Mouse (Mus musculus): ENCODE measurements around the gene Gtf3a. TPM values are rescaled to one million over a fixed set of nuclear protein-coding genes. Genes with fewer than 3 reads are reported as not detected.
A peak's percentile ranks its signal among the peaks of the same experiment; 100 is the strongest.
"Not testable (repeated sequence)": the region's sequence is repeated elsewhere in the genome, so short reads cannot be mapped to it uniquely, and the experiment has no call there.

Gtf3a gene
- total RNA-seq (2022) = 10 to 100 TPM; 15.8 to 22.6 (median 19.9) TPM

DNA sequence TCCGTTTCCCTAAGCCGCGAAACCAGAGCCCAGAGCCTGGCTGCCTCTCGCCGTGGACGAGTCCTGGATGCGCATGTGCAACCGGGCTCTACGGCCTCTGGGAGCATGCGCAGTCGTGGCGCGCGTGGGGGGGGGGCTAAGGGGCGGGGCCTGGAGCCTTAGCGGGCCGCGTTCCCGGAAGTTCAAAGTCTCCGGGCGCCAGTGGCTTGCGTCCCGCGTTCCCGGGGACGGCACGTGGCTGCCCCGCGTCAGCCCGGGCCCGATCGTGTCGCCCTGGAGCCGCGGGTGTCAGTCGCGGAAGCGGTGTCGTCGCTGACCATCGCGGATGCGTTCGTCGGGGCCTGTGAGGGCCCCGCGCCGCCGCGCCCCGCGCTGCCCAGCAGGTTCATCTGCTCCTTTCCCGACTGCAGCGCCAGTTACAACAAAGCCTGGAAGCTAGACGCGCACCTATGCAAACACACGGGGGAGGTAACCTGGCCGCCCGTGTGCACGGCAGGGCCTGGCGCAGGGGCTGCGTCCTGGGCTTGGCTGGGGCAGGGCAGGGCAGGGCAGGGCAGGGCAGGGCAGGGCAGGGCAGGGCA lies at the start of gene Gtf3a:
Gtf3a (plus strand) TSS at position 150 of the 581 bp plus-strand sequence.
- DNase-seq (ENCODE audit: low spot score) = peak; percentile 68

DNA sequence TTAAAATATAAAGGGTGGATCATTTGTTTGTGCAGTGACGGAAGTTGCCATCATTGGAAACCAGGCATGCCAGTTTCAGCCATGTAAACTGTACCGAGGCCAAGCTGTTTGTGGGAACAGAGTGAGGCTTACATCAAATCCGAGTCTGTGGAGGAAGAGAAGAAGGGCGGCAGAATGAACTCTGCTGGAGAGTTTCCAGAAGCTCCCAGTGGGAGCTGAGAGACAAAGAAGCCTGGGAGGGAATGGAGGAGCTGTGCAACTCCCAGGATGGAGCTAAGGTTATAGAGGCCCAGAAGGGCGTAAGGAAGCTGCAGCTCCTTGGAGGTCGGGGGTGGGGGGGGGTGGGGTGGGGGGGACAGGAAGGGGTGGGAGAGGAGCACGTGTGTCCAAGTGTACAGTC lies 48.1 kb upstream of the Gtf3a start:
- DNase-seq (ENCODE audit: low spot score) = no peak

DNA sequence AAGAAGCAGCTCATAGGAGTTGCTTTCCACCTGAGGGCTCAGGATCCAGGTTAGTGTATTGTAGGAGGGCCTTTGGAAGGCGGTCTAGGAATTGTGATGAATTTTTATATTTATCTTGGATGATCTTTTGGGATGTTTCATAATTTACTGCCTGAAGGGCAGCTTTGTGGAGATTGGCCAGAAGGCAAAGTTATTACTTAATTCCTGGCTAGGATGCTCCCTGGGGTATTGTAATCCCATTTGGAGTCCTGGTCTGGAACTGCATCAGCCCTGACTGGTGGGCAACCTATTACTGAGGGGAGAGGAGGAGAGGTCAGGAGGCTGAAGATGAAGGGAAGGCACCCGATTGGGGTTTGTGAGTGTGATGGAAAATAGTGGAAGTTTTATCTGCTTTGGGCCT lies 47.0 kb upstream of the Gtf3a start:
- DNase-seq (ENCODE audit: low spot score) = no peak

DNA sequence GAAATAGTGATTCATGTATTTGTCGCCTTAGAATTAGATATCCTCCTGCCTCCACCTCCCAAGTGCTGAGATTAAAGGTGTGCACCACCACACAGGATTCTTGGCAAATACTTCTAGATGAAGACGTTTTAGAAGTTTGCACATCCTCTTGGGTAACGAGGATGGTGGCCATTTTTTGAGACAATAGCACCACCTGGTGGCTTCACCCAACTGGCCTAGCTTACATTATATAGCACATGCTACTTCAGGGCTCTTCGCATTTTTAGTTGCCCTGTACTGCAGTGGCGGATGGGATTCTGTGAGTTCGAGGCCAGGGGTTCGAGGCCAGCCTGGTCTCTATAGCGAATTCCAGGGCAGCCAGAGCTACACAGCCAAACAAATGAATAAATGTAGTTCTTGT lies 44.1 kb upstream of the Gtf3a start:
- peak; percentile 74 for DNase-seq (ENCODE audit: low spot score)

DNA sequence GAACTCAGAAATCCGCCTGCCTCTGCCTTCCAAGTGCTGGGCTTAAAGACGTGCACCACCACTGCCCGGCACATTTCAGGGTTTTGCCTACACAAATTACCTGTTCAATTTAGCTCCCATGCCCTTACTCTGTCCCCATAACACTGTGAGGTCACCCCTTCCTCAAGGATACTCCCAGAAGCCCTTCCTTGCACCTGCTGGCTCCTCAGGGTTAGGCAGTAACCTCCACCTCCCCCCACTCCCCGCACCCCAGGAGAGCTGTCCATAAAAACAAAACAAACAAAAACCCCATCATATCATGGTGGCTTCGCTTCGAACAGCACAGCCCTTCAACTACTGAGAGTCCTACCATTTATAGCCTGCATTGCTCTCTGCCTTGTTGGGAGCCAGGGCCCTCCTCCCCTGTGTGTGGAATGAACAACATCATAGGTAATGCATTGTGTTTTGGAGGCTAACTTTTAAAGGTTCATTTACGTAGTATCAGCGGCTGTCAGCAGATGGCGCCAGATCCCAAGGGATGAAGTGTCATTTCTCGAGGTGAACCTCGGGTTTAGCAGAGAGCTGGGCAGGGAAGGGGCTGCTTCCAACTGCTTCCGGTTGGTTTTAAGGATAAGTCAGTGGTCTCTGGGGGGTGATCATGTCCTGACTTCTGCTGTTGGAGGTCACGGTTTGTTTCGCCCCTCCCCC lies 42.8 kb upstream of the Gtf3a start:
- DNase-seq (ENCODE audit: low spot score) = peak; percentile 66

DNA sequence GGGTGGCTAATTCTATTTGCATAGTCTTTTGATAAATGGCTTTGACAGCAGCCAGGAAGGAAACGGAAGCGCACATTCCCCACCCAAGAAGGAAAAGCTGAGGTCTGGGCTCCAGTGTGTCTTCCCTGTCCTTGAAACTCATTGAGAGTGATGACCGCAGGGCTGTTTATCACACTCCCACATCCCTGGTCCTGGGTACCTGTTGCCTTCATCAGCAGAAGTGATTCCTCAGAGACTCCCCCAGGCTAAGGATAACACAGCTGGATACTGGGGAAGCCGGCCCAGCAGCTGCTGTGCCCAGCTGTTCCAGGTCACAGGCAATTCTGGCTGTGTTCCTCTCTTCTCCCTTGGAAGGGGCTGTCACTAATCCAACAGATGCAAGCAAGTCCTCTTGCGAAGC lies 40.9 kb upstream of the Gtf3a start:
- no peak for DNase-seq (ENCODE audit: low spot score)

DNA sequence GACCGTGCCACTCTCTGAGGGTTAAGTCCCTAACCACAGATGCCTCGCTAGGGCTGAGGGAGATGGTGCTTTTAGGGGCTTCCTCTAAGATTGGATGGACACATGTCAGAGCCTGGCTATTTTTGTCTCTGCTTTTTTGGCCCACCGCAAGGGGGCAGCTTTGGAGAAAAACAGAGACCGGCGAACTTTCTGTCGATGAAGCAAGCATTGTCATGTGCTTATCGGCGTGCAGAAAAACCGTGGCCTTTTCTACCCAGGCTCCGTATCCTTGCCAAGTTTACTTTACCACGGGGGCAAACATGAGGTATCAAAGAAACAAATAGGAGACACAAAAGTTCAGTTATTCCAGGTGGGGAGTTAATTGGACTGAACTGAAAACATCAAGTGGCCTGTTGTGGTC lies 39.8 kb upstream of the Gtf3a start:
- no peak for DNase-seq (ENCODE audit: low spot score)

DNA sequence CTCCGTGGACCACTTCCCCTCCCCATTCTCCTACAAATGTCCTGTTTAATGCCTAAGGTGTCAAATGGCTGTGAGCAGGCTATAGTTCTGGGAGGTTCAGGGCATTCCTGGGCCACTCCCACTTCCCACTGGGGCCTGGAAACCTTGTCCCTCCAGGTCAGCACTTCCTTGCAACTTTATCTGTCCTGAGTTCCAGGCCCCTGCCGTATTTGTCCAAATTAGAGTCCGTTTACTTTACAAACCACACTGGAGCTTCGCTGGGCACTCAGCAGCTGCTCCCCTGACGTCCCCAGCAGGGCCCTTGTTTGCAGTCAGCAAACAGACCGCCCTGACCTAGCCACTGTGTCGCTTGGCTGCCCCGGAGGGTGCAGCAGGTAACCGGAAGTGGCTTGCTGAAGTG lies 36.3 kb upstream of the Gtf3a start:
- DNase-seq (ENCODE audit: low spot score) = no peak

DNA sequence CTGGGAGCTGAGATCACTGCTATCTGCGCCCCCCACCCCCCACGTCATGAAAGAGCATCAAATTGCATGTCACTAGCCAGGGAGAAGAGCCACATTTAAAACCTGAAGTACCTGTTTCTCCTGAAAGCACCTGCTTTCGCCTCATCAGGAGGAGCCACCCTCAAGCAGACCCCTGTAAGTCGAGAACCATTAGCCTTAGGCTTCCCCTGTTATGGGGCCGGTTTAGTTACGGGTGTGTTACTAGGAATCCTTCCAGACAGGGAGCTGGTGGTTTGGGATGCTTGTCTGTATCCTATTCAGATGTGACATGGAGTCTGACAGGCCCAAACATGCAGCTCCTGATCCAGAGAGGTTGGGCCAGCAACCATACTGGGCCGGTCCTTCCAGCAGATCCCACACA lies 35.1 kb upstream of the Gtf3a start:
- no peak for DNase-seq (ENCODE audit: low spot score)

DNA sequence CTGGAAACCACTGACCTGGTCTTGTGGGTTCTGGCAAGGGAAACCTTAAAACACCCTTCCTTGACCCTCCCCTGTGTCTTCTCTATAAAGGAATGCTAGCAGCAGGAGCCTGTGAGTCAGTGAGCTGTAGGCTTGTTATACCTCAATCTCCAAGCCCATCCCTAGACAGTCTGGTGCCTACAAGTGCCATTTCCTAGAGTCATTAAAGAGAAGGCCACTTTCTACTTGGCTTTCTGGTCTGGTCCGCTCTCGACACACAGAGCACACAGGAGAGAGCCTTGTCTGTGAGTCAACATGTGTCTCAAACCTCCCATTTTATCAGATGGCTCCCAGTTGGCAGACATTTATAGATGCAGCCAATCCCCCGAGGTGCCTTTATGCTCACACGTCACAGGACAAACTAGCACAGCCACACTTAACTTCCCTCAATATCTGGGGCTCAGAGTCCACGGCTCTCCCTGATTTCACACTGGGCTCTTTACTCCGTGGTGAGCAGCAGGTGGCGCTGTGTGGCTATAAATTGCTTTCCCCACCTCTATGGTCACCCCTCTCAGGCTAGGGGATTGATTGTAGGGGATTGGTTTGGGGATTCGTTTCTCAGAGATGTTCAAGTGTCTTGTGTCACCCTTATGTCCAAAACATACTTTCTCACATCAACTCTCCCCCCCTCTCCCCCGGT lies 34.2 kb upstream of the Gtf3a start:
- DNase-seq (ENCODE audit: low spot score) = peak; percentile 29

DNA sequence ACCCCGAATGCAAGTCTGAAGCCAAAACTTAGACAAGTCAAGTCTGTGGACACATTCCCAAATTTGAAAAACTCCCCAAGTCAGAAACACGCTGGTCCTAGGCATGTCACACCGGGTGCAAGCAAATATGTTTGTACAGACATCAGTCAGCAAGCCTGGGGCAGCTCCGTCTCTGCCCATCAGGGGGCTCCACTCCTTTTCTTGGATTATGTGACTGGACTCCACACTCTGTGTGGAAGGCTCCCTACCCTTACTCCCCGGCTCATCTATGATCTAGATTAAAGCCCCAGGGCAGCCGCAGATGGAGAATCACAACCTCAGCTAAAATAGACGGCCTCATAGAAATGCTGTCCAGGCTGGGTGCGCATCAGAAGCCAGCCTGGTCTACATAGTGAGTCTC lies 32.2 kb upstream of the Gtf3a start:
- DNase-seq (ENCODE audit: low spot score) = no peak

DNA sequence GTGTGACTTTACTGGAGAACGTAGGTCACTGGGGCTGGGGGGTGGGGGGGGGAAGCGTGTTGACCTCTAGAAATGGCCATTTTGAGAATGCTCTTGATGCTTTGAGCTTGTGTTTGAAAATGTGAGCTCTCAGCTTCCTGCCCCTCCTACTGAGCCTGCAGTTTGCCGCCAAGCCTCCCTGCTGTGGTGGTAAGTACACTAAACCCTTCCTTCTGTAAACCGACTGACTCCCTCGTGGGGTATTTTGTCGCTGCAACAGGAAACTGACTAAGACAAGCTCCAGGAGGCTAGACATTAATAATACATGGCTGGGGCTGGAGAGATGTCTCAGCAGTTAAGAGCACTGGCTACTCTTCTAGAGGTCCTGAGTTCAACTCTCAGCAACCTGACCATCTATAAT lies 31.7 kb upstream of the Gtf3a start:
- DNase-seq (ENCODE audit: low spot score) = no peak

DNA sequence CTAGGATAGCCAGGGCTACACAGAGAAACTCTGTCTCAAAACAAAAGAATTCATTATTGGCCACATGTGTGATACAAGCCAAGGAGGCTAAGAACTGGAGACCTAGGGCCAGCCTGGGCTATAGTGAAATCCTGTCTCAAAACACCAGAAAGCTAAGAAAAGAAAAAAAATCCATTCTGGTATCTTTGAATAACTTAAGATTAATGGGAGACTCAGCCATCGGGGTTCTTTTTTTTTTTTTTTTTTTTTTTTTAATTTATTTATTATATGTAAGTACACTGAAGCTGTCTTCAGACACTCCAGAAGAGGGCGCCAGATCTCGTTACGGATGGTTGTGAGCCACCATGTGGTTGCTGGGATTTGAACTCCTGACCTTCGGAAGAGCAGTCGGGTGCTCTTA lies 31.1 kb upstream of the Gtf3a start:
- not testable (repeated sequence) for DNase-seq (ENCODE audit: low spot score)

DNA sequence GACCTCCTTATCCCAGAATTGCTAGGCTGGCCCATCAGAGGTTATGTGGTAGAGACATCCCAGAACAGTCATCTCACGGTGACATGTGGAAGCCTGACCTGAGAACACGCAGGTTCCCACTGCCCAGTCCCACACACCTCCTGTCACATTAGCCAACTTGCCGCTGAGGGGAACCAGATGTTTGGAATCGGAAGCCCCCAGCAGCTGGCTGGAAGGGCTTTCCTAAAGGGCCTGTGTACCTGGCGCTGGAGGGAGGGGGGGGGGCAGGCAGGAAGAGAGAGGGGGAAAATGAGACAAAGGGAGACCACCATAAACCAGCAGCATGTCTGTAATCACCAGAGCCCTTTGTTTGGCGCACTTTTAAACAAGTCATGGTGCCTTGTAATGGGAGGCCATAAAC lies 28.6 kb upstream of the Gtf3a start:
- no peak for DNase-seq (ENCODE audit: low spot score)

DNA sequence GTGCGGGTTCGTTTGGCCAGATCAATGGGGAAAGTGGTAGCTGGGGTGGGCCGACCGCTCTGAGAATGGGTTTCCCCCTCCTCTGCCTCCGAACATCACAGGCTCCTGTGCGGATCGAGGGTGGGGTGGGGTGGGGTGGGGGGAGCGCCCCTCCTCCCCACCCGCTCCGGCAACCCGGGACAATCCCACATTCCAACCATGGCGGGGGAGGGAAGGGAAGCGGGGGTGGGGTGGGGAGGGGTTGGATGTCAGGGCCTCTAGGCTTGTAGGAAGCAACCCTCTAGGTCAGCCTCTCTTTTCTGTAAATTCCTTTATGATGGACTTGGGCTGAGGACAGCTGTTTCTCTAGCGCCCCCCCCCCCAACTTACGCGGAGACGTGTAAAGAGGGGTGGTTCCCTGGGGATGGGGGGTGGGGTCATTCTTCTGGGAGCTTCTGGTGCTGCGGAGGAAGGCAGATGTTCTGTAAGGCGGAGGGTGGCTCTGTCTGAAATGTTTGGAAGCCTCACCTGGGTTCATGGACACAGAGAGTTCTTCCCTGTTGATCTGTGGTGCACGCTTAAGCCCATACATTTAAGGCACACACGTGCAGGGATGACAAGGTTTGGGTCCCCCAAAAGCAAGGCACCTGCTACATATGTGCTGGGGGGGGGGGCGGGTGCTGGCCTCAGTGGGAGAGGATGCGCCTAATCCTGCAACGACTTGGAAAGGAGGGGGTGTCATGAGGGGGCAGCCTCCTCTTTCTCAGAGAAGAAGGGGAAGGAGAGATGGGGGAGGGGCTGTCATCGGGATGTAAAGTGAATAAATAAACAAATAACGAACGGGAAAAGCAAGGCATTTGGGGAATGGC lies 27.9 kb upstream of the Gtf3a start:
- no peak for DNase-seq (ENCODE audit: low spot score)

DNA sequence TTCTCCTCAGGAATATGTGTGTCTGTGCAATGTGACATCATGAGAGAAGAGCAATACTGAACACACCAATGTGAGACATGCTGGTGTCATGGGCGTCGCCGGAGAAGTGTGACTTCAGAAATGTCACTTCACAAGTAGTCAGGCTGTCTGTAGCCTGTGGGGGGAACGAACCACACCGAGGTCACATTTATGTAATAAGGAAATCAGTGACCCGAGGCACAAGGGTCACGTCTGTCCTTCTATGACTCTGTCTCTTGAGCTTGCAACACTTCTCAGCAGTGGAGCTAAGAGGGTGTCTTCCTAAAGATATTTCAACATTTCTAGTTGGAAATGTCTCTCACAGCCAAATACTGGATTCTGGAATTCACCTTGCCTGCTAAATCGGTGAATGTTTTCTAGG lies 27.2 kb upstream of the Gtf3a start:
- no peak for DNase-seq (ENCODE audit: low spot score)

DNA sequence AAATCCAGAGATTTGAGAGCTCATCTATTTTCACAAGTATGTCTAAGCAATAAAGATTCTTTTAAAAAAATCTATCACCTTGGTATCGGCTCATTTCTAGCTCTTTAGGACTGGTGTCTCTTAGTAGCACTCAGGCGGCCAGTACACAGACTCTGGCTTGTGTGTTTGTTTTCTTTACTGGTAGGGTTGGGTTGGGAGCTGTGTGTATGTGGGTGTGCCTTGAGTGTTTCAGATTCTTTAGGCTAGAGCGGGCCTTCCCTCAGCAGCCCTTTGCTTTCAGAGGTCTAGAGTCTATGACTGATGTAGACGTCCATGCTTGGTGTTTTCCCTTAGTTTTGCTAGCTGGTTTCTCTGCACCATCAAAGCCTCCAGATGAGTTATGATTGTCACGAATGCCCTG lies 24.9 kb upstream of the Gtf3a start:
- no peak for DNase-seq (ENCODE audit: low spot score)

DNA sequence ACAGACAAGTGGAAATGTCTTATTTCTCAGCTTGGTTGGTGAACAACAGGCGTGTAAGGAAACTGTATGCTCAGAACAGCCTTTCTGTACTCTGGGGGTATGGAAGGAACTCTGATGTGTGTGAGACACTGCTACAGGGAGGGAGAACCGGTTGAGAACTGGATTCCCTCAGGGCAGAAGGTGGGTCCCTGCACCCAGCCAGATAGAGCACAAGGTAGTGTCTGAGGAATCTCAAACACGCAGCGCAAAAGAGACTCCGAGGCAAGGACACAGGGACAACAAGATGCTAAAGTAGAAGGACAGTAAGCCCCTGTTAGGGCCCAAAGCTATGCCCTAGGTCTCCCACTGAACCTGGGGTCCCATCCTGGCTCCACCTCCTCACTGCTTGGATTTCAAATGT lies 21.8 kb upstream of the Gtf3a start:
- no peak for DNase-seq (ENCODE audit: low spot score)

DNA sequence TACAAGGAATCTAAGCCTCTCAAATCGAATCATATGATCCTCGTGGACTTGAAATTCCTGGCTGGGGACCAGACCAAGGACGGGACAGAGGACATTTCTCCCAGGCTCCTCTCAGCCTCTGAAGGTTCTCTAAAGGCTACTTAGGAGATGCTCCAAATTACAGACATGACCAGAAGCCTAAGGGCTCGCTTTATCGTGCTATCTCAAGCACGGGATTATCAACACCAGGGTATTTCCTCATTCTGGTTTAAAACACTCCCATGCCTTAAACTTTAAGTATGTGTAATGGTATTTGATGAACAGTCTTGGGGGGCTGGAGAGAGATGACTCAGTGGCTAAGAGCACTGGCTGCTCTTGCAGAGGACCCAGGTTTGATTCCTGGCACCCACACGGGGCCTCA lies 17.0 kb upstream of the Gtf3a start:
- no peak for DNase-seq (ENCODE audit: low spot score)

DNA sequence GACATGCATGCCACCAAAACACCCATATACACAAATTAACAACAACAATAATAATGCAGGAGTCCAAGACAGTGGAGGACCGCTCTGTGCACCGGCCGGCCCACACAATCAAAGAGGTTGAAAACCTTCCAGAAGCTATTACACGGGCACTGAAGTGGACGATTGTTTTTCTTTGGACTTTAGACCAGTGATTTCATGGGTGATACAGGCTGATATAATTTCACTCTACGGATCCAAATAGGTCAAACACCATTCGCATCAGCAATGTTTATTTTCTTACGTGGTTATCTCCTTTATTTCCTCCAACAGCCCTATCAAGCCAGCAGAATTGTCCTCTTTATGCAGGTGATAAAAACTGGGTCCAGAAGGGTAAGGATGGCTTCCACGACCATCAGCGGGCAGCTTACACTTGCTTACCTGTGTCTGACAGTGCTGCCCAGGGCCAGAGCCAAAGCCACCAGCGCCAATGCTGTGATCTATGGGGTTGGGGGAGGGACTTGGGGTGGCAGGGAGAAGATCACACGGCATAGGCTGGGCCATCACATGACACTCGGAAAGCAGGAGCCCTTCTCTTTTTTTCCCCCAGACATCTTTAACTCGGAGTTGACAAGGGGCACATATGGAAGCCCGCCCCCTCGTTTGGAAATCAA lies 16.4 kb upstream of the Gtf3a start:
- DNase-seq (ENCODE audit: low spot score) = no peak

DNA sequence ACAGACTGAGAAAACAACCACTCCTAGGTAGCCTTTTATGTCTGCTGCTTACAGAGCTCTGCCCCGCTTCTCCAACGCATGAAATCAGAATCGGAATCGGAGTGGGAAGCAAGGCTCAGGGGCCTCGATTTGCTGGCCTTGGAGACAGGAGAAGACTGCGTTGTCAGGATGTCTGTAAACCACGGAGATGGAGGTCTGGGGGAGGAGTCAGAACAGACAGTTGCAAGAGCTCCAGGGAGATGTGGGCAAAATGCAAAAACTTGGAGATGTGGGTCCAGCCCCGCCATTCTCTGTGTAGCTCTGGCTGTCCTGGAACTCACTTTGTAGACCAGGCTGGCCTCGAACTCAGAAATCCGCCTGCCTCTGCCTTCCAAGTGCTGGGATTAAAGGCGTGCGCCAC lies 15.0 kb upstream of the Gtf3a start:
- no peak for DNase-seq (ENCODE audit: low spot score)
